In the genomic region with DNA sequence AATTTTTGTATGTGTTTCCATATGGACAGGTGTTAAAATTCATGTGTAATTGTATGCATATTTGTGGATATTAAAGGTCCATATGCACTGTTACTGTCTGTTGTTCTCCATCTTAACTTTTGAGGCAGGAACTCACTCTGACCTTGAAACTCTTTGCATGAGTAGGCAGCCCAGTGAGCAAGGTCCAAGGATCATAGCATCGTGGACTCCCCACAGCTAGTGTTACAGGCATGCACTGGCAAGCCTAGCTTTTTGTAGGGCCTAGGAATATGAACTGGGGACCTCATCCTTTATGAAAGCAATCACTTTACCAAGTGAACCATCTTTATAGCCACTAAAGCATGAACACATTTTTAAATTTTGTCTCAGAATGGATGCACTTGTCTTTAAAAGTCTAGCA, we compare ENCODE assay signal across 23 mouse cellular contexts.
"Had no signal": no experiment of that assay in that cellular context is flagged by ENCODE, and none has a peak within 500 bp of the region (broad histone marks: within the 10 kb centered on the region; RNA-seq: fewer than 3 reads in every experiment).

No protein-coding gene starts in this region.

- H3K4me3 ChIP-seq: gastrocnemius, adult 2 months; heart, embryonic 10.5 days; heart, embryonic 12.5 days; hindbrain, embryonic 10.5 days; hindbrain, embryonic 12.5 days; intestine, embryonic 15.5 days; limb, embryonic 13.5 days; limb, embryonic 15.5 days; liver, embryonic 12.5 days had no signal

- H3K27me3 ChIP-seq: heart, embryonic 12.5 days; hindbrain, embryonic 12.5 days; intestine, embryonic 15.5 days; limb, embryonic 13.5 days; limb, embryonic 15.5 days; liver, embryonic 12.5 days had no signal

- H3K9ac ChIP-seq: heart, embryonic 12.5 days; hindbrain, embryonic 12.5 days; hindbrain, embryonic 14.5 days; intestine, embryonic 15.5 days; limb, embryonic 13.5 days; limb, embryonic 15.5 days; liver, embryonic 12.5 days; liver, embryonic 14.5 days had no signal

- H3K4me1 ChIP-seq: heart, embryonic 10.5 days; heart, embryonic 12.5 days; hindbrain, embryonic 10.5 days; hindbrain, embryonic 12.5 days; intestine, embryonic 15.5 days; limb, embryonic 13.5 days; limb, embryonic 15.5 days; liver, embryonic 12.5 days had no signal

- H3K9me3 ChIP-seq: heart, embryonic 10.5 days; heart, embryonic 12.5 days; hindbrain, embryonic 10.5 days; hindbrain, embryonic 12.5 days; intestine, embryonic 15.5 days; limb, embryonic 13.5 days; limb, embryonic 15.5 days; liver, embryonic 12.5 days had no signal

- ATAC-seq: forebrain, embryonic 16.5 days; hindbrain, embryonic 16.5 days; inflammation-experienced regulatory T-cells, adult 6 months; intestine, embryonic 15.5 days; intestine, postnatal 0 days; liver, embryonic 12.5 days had no signal

- DNase-seq: gastrocnemius, adult 2 months; gastrocnemius, postnatal 10 days; gastrocnemius, postnatal 25 days; heart, adult 18-20 months; heart, postnatal 10 days; heart, postnatal 4 days; layer of hippocampus, adult 9-11 months; layer of hippocampus, postnatal 36 days; left cerebral cortex, postnatal 4 days had no signal

- H3K36me3 ChIP-seq: heart, embryonic 10.5 days; heart, embryonic 12.5 days; hindbrain, embryonic 10.5 days; hindbrain, embryonic 12.5 days; intestine, embryonic 15.5 days; limb, embryonic 13.5 days; limb, embryonic 15.5 days; liver, embryonic 12.5 days had no signal

- H3K4me2 ChIP-seq: heart, embryonic 12.5 days; hindbrain, embryonic 12.5 days; hindbrain, embryonic 14.5 days; intestine, embryonic 15.5 days; limb, embryonic 13.5 days; limb, embryonic 15.5 days; liver, embryonic 12.5 days had no signal

- H3K27ac ChIP-seq: gastrocnemius, adult 2 months; heart, embryonic 10.5 days; hindbrain, embryonic 10.5 days; hindbrain, embryonic 12.5 days; hindbrain, embryonic 14.5 days; intestine, embryonic 15.5 days; limb, embryonic 13.5 days; limb, embryonic 15.5 days; liver, embryonic 12.5 days; liver, embryonic 14.5 days had no signal
